Mouse (Mus musculus) heart, adult 2 months (tissue): ENCODE results near the gene Ip6k2. TPM values are rescaled to one million over a fixed set of nuclear protein-coding genes. Genes with fewer than 3 reads are reported as not detected.

Experiments used
- DNase-seq, 2 experiments: peaks; one replicate each; pipeline ENCODE4 v3.0.0; 2021
- H3K27ac ChIP-seq: fragments of 200-600 bp; 2 replicates; pipeline ENCODE4 v1.8.1; 2022
- H3K27me3 ChIP-seq: fragments of 200-500 bp; 2 replicates; pipeline ENCODE4 v1.6.1; 2012; ENCODE audit warnings: mild to moderate bottlenecking, low read length, inconsistent platforms, mixed read lengths; ENCODE audit not compliant: control insufficient read depth, insufficient read depth
- H3K36me3 ChIP-seq: fragments of 200-500 bp; 2 replicates; pipeline ENCODE4 v1.6.1; 2012; ENCODE audit warnings: low read length, inconsistent platforms; ENCODE audit not compliant: control insufficient read depth, insufficient read depth
- H3K4me1 ChIP-seq: fragments of 200-500 bp; 2 replicates; pipeline ENCODE4 v1.6.1; 2011; ENCODE audit warnings: low read length; ENCODE audit not compliant: control insufficient read depth, insufficient read depth
- H3K4me3 ChIP-seq: fragments of 200-600 bp; 2 replicates; pipeline ENCODE4 v1.8.1; 2022
- H3K79me2 ChIP-seq: fragments of 200-500 bp; replicated peaks from 2 replicates; pipeline ENCODE4 v1.6.1; 2012; ENCODE audit warnings: mild to moderate bottlenecking, inconsistent platforms, low read length, moderate library complexity, mixed read lengths; ENCODE audit not compliant: control insufficient read depth, insufficient read depth
- H3K9ac ChIP-seq: fragments of 200-500 bp; 2 replicates; pipeline ENCODE4 v1.6.1; 2012; ENCODE audit warnings: low read depth, mild to moderate bottlenecking, control low read depth, inconsistent platforms, low read length, mixed read lengths
- CTCF ChIP-seq: fragments of 200-600 bp; IDR thresholded peaks from 2 replicates; pipeline ENCODE4 v1.8.1; 2022; ENCODE audit warnings: antibody characterized with exemption, mild to moderate bottlenecking, moderate library complexity
- EP300 ChIP-seq: fragments of 200-500 bp; IDR thresholded peaks from 2 replicates; pipeline ENCODE4 v1.6.1; 2011; ENCODE audit warnings: low read depth, low read length, control low read depth; ENCODE audit not compliant: insufficient read depth
- POLR2A ChIP-seq: fragments of 200-500 bp; IDR thresholded peaks from 2 replicates; pipeline ENCODE4 v1.6.1; 2011; ENCODE audit warnings: mild to moderate bottlenecking, low read depth, low read length, control low read depth; ENCODE audit not compliant: insufficient read depth
- WGBS: fragments of 180-500 bp; shearing (Covaris S2); methylation state at CpG from one replicate; pipeline ENCODE4 v1.1.7; 2018; 5-methylcytosine and 5-hydroxymethylcytosine counted together
- intact Hi-C: fragments of 180-260 bp; cut with DNase I; formaldehyde crosslinking; loops from one replicate; pipeline ENCODE4 v1.15.1; 2025
- polyA plus RNA-seq: library from polyadenylated mRNA; depleted of rRNA; stranded (reverse); fragments of >200 nt; gene quantifications from 2 replicates; pipeline ENCODE4 v1.2.3, GENCODE M21; 2012
- total RNA-seq, 2 experiments: library from RNA; stranded (reverse); gene quantifications; 2 replicates each; pipeline ENCODE4 v1.2.3; 2021

Ip6k2 gene
- total and polyA plus RNA-seq, 3 experiments = 19.2 to 22.3 (median 20.6) TPM

DNA sequence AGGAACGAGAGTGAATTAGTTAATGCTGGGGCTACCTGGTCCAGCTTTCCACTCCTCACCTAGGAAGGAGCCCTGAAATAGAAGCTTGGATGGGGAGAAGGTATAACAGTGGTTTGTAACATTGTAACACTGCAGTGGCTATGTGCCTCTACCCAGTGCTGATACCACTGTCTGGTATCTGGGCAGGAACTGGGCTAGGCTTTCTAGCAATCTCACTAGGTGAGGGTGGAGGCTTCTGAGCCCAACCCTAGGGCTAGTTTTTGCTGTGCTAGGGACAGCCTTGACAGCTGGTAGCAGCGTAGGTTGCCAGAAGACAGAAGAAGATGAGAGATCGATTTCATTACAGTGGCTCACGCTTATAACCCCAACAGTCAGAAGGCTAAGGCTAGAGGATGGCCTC is 7.0 kb upstream of the Ip6k2 start:
- DNase-seq = no peak
- intact Hi-C loops = no loop called here
- H3K4me3 ChIP-seq = no peak overlapping the region
- no peaks in the 10 kb centered on the region for H3K79me2 ChIP-seq
- no peaks in the 10 kb centered on the region for H3K36me3 ChIP-seq
- no peak for TF ChIP-seq CTCF
- no peak for TF ChIP-seq POLR2A
- TF ChIP-seq EP300 = no peak
- H3K27ac ChIP-seq = no peak overlapping the region
- H3K4me1 ChIP-seq = no peaks in the 10 kb centered on the region
- no peak overlapping the region for H3K9ac ChIP-seq
- WGBS = 83% methylated on average over 4 of the region's 4 CpGs
- no peaks in the 10 kb centered on the region for H3K27me3 ChIP-seq

DNA sequence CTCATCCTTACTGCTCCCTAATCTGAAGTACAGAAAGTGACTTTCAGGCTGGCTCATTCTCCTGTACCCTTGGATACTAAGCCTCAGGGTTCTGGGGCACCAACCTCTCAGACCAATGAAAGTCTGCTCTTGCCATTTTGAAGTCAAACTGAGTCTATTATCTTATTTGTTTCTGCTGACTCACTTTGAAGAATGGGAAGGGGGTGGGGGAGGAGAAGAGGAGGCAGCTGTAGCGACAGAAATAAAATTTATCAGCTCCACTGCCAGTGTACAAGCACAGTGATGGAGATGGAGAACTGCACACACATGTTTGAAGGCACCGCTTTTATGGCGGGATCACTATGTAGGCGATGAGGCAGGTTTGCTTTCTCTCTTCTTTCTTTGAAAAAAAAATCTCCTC is 6.3 kb upstream of the Ip6k2 start:
- no peak for DNase-seq
- H3K36me3 ChIP-seq = no peaks in the 10 kb centered on the region
- H3K27ac ChIP-seq = no peak overlapping the region
- no peaks in the 10 kb centered on the region for H3K27me3 ChIP-seq
- intact Hi-C loops = no loop called here
- H3K79me2 ChIP-seq = no peaks in the 10 kb centered on the region
- H3K4me1 ChIP-seq = no peaks in the 10 kb centered on the region
- no peak for TF ChIP-seq EP300
- TF ChIP-seq CTCF = no peak
- 68% methylated on average over 4 of the region's 4 CpGs for WGBS
- no peak overlapping the region for H3K4me3 ChIP-seq
- no peak overlapping the region for H3K9ac ChIP-seq

DNA sequence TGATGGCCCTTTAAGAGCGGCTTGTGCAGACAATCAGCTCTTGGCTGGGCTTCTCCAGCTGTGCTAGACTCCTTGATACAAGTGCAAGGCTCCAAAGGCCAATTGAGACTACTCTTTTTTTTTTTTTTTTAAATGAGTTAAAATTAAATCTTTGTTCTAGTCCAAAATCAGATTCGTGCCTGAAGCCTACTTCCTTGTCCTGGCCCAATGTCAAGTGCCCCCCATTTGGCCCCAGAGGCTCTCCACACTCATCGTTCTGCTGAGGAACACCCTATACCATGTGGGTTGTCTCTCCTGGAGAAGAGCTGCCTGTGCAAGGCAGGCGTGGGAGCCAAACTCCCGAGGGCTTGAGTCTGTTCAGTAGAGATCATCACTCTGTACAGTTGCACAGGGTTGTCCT is 2.6 kb upstream of the Ip6k2 start:
- 33% methylated on average over 5 of the region's 5 CpGs for WGBS
- H3K79me2 ChIP-seq = no peaks in the 10 kb centered on the region
- no peak overlapping the region for H3K27ac ChIP-seq
- H3K27me3 ChIP-seq = no peaks in the 10 kb centered on the region
- H3K4me1 ChIP-seq = peaks cover 6% of the 10 kb centered on the region
- intact Hi-C loops = no loop called here
- no peak overlapping the region for H3K4me3 ChIP-seq
- DNase-seq = no peak
- no peak overlapping the region for H3K9ac ChIP-seq
- peaks cover 7% of the 10 kb centered on the region for H3K36me3 ChIP-seq
- no peak for TF ChIP-seq CTCF
- no peak for TF ChIP-seq POLR2A
- TF ChIP-seq EP300 = no peak

DNA sequence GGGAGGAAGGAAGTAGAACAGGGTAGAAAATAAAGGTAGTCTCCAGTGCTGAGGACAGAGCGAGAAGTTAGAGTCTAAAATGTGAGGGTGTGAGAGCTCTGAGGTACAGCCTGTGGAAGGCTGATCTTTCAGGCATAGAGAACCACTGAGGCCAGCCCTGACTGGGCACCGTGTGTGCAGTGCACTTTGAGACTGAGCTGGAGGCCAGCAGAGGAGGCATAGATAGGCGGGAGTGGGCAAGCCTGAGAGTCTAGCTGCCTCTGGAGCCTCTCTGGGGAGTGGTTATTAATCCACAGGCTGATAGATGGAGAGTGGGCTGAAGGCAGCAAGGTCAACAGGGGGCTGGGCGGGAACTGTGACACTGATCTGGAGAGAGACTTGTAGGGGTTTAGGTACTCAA is 1.7 kb upstream of the Ip6k2 start:
- Histone ChIP-seq H3K27ac (no peak overlapping the region), H3K4me3 (no peak overlapping the region), H3K36me3 (peaks cover 13% of the 10 kb centered on the region), H3K79me2 (no peaks in the 10 kb centered on the region), H3K9ac (no peak overlapping the region), H3K27me3 (no peaks in the 10 kb centered on the region), H3K4me1 (peaks cover 8% of the 10 kb centered on the region)
- 67% methylated on average over 4 of the region's 4 CpGs for WGBS
- intact Hi-C loops = no loop called here
- TF ChIP-seq CTCF (no peak), EP300 (no peak), POLR2A (no peak)
- DNase-seq = no peak

DNA sequence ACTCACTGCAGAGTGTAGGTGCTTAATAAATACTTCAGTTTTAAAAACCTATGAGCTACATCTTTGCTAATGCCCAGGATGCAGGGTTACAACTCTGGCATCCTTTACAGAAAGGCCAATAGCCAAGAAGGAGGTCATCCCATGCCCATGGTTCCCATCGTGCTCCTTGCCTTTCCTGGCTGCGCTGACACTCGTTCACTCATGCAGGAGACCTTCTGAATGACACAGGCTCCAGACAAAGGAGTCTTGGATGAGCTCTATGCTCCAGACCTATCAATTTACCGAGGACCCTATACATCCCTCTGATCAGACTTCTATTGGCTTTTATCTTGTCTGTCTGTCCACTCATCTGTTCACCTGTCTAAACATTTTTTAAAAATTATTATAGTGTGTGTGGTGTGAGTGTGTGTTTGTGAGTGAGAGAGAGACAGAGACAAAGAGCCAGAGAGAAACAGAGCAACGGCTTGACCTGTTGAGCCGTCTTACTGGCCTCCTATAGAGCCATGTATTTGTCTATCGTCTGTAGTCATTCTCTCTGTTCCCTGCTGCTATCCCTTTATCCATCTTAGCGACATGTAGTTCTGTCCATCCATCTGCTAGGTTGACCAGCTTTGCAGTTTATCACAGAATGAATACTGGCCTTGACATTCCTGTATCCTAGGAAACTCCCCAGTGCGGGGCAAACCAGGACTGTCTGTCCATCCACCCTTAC is 604 bp upstream of the Ip6k2 start:
- no peak for DNase-seq
- Histone ChIP-seq H3K79me2 (peaks cover 3% of the 10 kb centered on the region), H3K27ac (peak overlapping the region; percentile 94), H3K27me3 (no peaks in the 10 kb centered on the region), H3K4me3 (peak overlapping the region; percentile 93), H3K9ac (no peak overlapping the region), H3K36me3 (peaks cover 16% of the 10 kb centered on the region), H3K4me1 (peaks cover 14% of the 10 kb centered on the region)
- intact Hi-C loops = no loop called here
- 31% methylated on average over 9 of the region's 9 CpGs for WGBS
- TF ChIP-seq CTCF (no peak), POLR2A (no peak), EP300 (no peak)

DNA sequence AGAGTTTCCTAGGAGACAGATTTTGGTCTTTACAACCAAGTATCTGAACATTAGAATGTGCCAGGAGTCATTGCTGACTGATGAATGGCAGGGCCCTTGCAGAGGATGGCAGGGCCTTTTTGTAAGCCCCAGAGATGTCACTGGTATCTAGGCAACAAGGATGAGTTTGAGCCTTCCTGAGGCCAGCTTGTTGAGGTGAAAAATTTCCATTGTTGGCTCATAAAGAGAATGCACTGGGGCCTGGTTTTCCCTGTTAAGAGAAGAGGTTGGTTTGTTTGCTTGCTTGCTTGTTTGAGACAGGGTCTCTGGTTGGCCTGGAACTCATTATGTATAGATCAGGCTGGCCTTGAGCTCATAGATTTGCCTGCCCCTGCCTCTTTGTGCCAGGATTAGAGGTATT is 1.8 kb downstream of the Ip6k2 start:
- intact Hi-C loops = loop anchor here (1.0 kb wide), 1 partner anchor 22 kb away; no protein-coding TSS in a partner anchor
- no peak overlapping the region for H3K9ac ChIP-seq
- peaks cover 5% of the 10 kb centered on the region for H3K79me2 ChIP-seq
- peaks cover 15% of the 10 kb centered on the region for H3K4me1 ChIP-seq
- H3K36me3 ChIP-seq = peaks cover 28% of the 10 kb centered on the region
- no peak for TF ChIP-seq POLR2A
- TF ChIP-seq EP300 = no peak
- no peak for TF ChIP-seq CTCF
- DNase-seq = no peak
- no peak overlapping the region; the same call in 1 of the 2 replicates for H3K27ac ChIP-seq
- no peak overlapping the region for H3K4me3 ChIP-seq
- no peaks in the 10 kb centered on the region for H3K27me3 ChIP-seq
